Mouse (Mus musculus) MEL (cell line): Measurements from ENCODE around the gene Dgat2. TPM values are rescaled to one million over a fixed set of nuclear protein-coding genes. Genes with fewer than 3 reads are reported as not detected.

Experiments used
- DNase-seq: peaks from one replicate; pipeline ENCODE4 v3.0.0; 2011; ENCODE audit warnings: low read depth, low spot score
- H3K27ac ChIP-seq: 2 replicates; pipeline ENCODE4 v1.5.1; 2012; ENCODE audit warnings: low read depth, mild to moderate bottlenecking, control low read depth, low read length, moderate library complexity; ENCODE audit not compliant: control insufficient read depth
- H3K27me3 ChIP-seq, 2 experiments: fragments of 150-350 bp in 1 of 2; sonication (generic) in 1 of 2; 2 replicates each; pipeline ENCODE4 v1.6.1; 2012; ENCODE audit warnings: low read length in 2 of 2, mild to moderate bottlenecking in 2 of 2, improper control_type of control experiment in 1 of 2, moderate library complexity in 1 of 2; ENCODE audit not compliant: insufficient read depth in 2 of 2, control insufficient read depth in 1 of 2
- H3K36me3 ChIP-seq, 2 experiments: 2 replicates each; pipeline ENCODE4 v1.6.1; 2012 to 2014; ENCODE audit warnings: low read length in 2 of 2, improper control_type of control experiment in 1 of 2, inconsistent platforms in 1 of 2, mild to moderate bottlenecking in 1 of 2; ENCODE audit not compliant: insufficient read depth in 2 of 2, control insufficient read depth in 1 of 2
- H3K4me1 ChIP-seq, 2 experiments: fragments of 150-350 bp in 1 of 2; sonication (generic) in 1 of 2; 2 replicates each; pipeline ENCODE4 v1.6.1; 2012; ENCODE audit warnings: low read length in 2 of 2, improper control_type of control experiment in 1 of 2, mild to moderate bottlenecking in 1 of 2; ENCODE audit not compliant: insufficient read depth in 2 of 2, control insufficient read depth in 1 of 2
- H3K4me3 ChIP-seq, 2 experiments: fragments of 150-350 bp in 1 of 2; sonication (generic) in 1 of 2; 2 replicates each; pipeline ENCODE4 v1.5.1; 2012; ENCODE audit warnings: low read depth in 2 of 2, low read length in 2 of 2, mild to moderate bottlenecking in 2 of 2, moderate library complexity in 2 of 2, control low read depth in 1 of 2, improper control_type of control experiment in 1 of 2; ENCODE audit not compliant: control insufficient read depth in 1 of 2, insufficient read depth in 1 of 2
- H3K79me2 ChIP-seq: 2 replicates; pipeline ENCODE4 v1.6.1; 2012; ENCODE audit warnings: mild to moderate bottlenecking, low read length, moderate library complexity; ENCODE audit not compliant: control insufficient read depth, poor library complexity, insufficient read depth
- H3K9ac ChIP-seq: 2 replicates; pipeline ENCODE4 v1.6.1; 2012; ENCODE audit warnings: low read depth, mild to moderate bottlenecking, control low read depth, low read length, moderate library complexity; ENCODE audit not compliant: control insufficient read depth, poor library complexity, severe bottlenecking
- H3K9me3 ChIP-seq: fragments of 150-350 bp; sonication (generic); replicated peaks from 2 replicates; pipeline ENCODE4 v1.6.1; 2012; ENCODE audit warnings: mild to moderate bottlenecking, low read length, improper control_type of control experiment, moderate library complexity; ENCODE audit not compliant: insufficient read depth
- BHLHE40 ChIP-seq: IDR thresholded peaks from 2 replicates; pipeline ENCODE4 v1.6.1; 2012; ENCODE audit warnings: low read depth, mild to moderate bottlenecking, inconsistent platforms, low read length, improper control_type of control experiment, borderline replicate concordance
- CHD1 ChIP-seq: IDR thresholded peaks from 2 replicates; pipeline ENCODE4 v1.6.1; 2012; ENCODE audit warnings: low read depth, mild to moderate bottlenecking, inconsistent platforms, low read length, improper control_type of control experiment
- CHD2 ChIP-seq: IDR thresholded peaks from 2 replicates; pipeline ENCODE4 v1.6.1; 2011; ENCODE audit warnings: low read length, improper control_type of control experiment
- CTCF ChIP-seq, 3 experiments: IDR thresholded peaks in 2 of 3; conservative IDR thresholded peaks in 1 of 3; 2 replicates each; pipeline ENCODE4 v1.5.1; 2011 to 2012; ENCODE audit warnings: low read length in 3 of 3, low read depth in 2 of 3, mild to moderate bottlenecking in 2 of 3, improper control_type of control experiment in 1 of 3, inconsistent platforms in 1 of 3, mixed read lengths in 1 of 3, moderate library complexity in 1 of 3; ENCODE audit not compliant: control insufficient read depth in 1 of 3, insufficient read depth in 1 of 3, poor library complexity in 1 of 3, severe bottlenecking in 1 of 3
- E2F4 ChIP-seq: IDR thresholded peaks from 2 replicates; pipeline ENCODE4 v1.6.1; 2011; ENCODE audit warnings: low read depth, low read length, improper control_type of control experiment, borderline replicate concordance
- ELF1 ChIP-seq: IDR thresholded peaks from 2 replicates; pipeline ENCODE4 v1.6.1; 2014; ENCODE audit warnings: low read depth, mild to moderate bottlenecking, inconsistent platforms, low read length, improper control_type of control experiment, moderate library complexity
- GATA1 ChIP-seq: IDR thresholded peaks from 2 replicates; pipeline ENCODE4 v1.6.1; 2011; ENCODE audit warnings: low read depth, low read length, improper control_type of control experiment
- HCFC1 ChIP-seq: IDR thresholded peaks from 2 replicates; pipeline ENCODE4 v1.6.1; 2012; ENCODE audit warnings: low read depth, mild to moderate bottlenecking, inconsistent platforms, low read length, improper control_type of control experiment, moderate library complexity
- JUND ChIP-seq: IDR thresholded peaks from 2 replicates; pipeline ENCODE4 v1.6.1; 2011; ENCODE audit warnings: low read depth, mild to moderate bottlenecking, improper control_type of control experiment, low read length
- KAT2A ChIP-seq: conservative IDR thresholded peaks from 2 replicates; pipeline ENCODE4 v1.6.1; 2012; ENCODE audit warnings: low read depth, low read length, improper control_type of control experiment, inconsistent platforms
- MAFK ChIP-seq: IDR thresholded peaks from 2 replicates; pipeline ENCODE4 v1.6.1; 2011; ENCODE audit warnings: low read depth, mild to moderate bottlenecking, low read length, improper control_type of control experiment, borderline replicate concordance
- MAX ChIP-seq: IDR thresholded peaks from 2 replicates; pipeline ENCODE4 v1.6.1; 2011; ENCODE audit warnings: low read length, improper control_type of control experiment
- MEF2A ChIP-seq: IDR thresholded peaks from 2 replicates; pipeline ENCODE4 v1.6.1; 2014; ENCODE audit warnings: low read depth, mild to moderate bottlenecking, inconsistent platforms, low read length, improper control_type of control experiment; ENCODE audit not compliant: poor library complexity, insufficient replicate concordance, severe bottlenecking; ENCODE audit errors: extremely low read depth
- MYB ChIP-seq: IDR thresholded peaks from 2 replicates; pipeline ENCODE4 v1.6.1; 2011; ENCODE audit warnings: mild to moderate bottlenecking, low read depth, low read length, improper control_type of control experiment
- NRF1 ChIP-seq: IDR thresholded peaks from 2 replicates; pipeline ENCODE4 v1.6.1; 2014; ENCODE audit warnings: low read depth, mild to moderate bottlenecking, inconsistent platforms, low read length, improper control_type of control experiment, moderate library complexity; ENCODE audit not compliant: poor library complexity, insufficient read depth, severe bottlenecking
- POLR2A ChIP-seq, 2 experiments: IDR thresholded peaks; 2 replicates each; pipeline ENCODE4 v1.6.1; 2011 to 2012; ENCODE audit warnings: low read length in 2 of 2, mild to moderate bottlenecking in 2 of 2, control low read depth in 1 of 2, improper control_type of control experiment in 1 of 2, low read depth in 1 of 2, moderate library complexity in 1 of 2; ENCODE audit not compliant: control insufficient read depth in 1 of 2, insufficient read depth in 1 of 2, poor library complexity in 1 of 2
- POLR2AphosphoS2 ChIP-seq: IDR thresholded peaks from 2 replicates; pipeline ENCODE4 v1.6.1; 2011; ENCODE audit warnings: low read length, improper control_type of control experiment
- POLR2AphosphoS5 ChIP-seq: IDR thresholded peaks from 2 replicates; pipeline ENCODE4 v1.6.1; 2012; ENCODE audit warnings: low read depth, borderline replicate concordance, mild to moderate bottlenecking, inconsistent platforms, low read length, moderate library complexity, mixed read lengths
- SIN3A ChIP-seq: IDR thresholded peaks from 2 replicates; pipeline ENCODE4 v1.6.1; 2012; ENCODE audit warnings: low read length, improper control_type of control experiment, inconsistent platforms
- SMC3 ChIP-seq: IDR thresholded peaks from 2 replicates; pipeline ENCODE4 v1.6.1; 2011; ENCODE audit warnings: low read depth, low read length, improper control_type of control experiment
- TBP ChIP-seq: IDR thresholded peaks from 2 replicates; pipeline ENCODE4 v1.8.0; 2011; ENCODE audit warnings: low read depth, low read length, improper control_type of control experiment
- TCF12 ChIP-seq: IDR thresholded peaks from 2 replicates; pipeline ENCODE4 v1.6.1; 2014; ENCODE audit warnings: low read depth, mild to moderate bottlenecking, inconsistent platforms, low read length, improper control_type of control experiment, moderate library complexity
- USF1 ChIP-seq: IDR thresholded peaks from 2 replicates; pipeline ENCODE4 v1.6.1; 2014; ENCODE audit warnings: low read depth, mild to moderate bottlenecking, inconsistent platforms, low read length, improper control_type of control experiment, moderate library complexity
- USF2 ChIP-seq, 2 experiments: IDR thresholded peaks; 2 replicates each; pipeline ENCODE4 v1.6.1; 2011 to 2012; ENCODE audit warnings: improper control_type of control experiment in 2 of 2, low read length in 2 of 2, borderline replicate concordance in 1 of 2, inconsistent platforms in 1 of 2, low read depth in 1 of 2, mild to moderate bottlenecking in 1 of 2; ENCODE audit not compliant: insufficient read depth in 1 of 2
- ZC3H11A ChIP-seq: IDR thresholded peaks from 2 replicates; pipeline ENCODE4 v1.6.1; 2012; ENCODE audit warnings: low read depth, mild to moderate bottlenecking, inconsistent platforms, low read length, improper control_type of control experiment
- ZKSCAN1 ChIP-seq: IDR thresholded peaks from 2 replicates; pipeline ENCODE4 v1.6.1; 2012; ENCODE audit warnings: low read depth, mild to moderate bottlenecking, inconsistent platforms, low read length, improper control_type of control experiment, moderate library complexity
- ZMIZ1 ChIP-seq: IDR thresholded peaks from 2 replicates; pipeline ENCODE4 v1.6.1; 2012; ENCODE audit warnings: low read depth, mild to moderate bottlenecking, inconsistent platforms, low read length, improper control_type of control experiment, moderate library complexity
- ZNF384 ChIP-seq: IDR thresholded peaks from 2 replicates; pipeline ENCODE4 v1.6.1; 2012; ENCODE audit warnings: low read depth, mild to moderate bottlenecking, inconsistent platforms, low read length, improper control_type of control experiment
- polyA plus RNA-seq, 2 experiments: library from polyadenylated mRNA; stranded (reverse) in 1 of 2; unstranded in 1 of 2; fragments of >175 nt in 1 of 2; fragments of >200 nt in 1 of 2; gene quantifications; 2 replicates each; pipeline versions ENCODE4 v1.2.1 to v1.2.4; 2012; ENCODE audit warnings: low replicate concordance in 2 of 2, low read depth in 1 of 2; ENCODE audit not compliant: insufficient read length in 2 of 2, insufficient read depth in 1 of 2, missing spikeins in 1 of 2
- total RNA-seq: library from RNA; depleted of rRNA; stranded (reverse); fragments of 300-350 nt; gene quantifications from 2 replicates; pipeline ENCODE4 v1.2.3, GENCODE M21; 2012

Dgat2 gene
- total and polyA plus RNA-seq, 3 experiments: 4.1 to 7.7 TPM; not detected in 1

DNA sequence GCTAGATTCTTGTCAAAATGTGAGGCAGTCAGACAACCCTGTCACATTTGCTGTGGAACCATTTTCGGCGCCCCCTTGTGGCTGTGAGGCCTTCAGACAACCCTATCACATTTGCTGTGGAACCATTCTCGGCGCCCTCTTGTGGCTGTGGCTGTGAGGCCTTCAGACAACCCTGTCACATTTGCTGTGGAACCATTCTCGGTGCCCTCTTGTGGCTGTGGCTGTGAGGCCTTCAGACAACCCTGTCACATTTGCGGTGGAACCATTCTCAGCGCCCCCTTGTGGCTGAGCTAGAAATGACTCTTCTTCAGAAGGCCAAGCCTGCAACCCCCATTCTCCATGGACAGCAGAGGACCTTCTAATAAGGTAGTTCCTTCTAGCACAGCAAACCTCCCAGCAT, 31.2 kb downstream of the Dgat2 start (continued):
- no peak for TF ChIP-seq MEF2A
- TF ChIP-seq MAX: peak; percentile 33; the same call in 1 of the 2 replicates
- no peak for TF ChIP-seq MAFK
- TF ChIP-seq ELF1: no peak
- peak; percentile 40; the same call in 1 of the 2 replicates for TF ChIP-seq TBP
- 0 out of 2 replicates have a peak, but pooled peaks have one; percentile 42 for TF ChIP-seq BHLHE40
- TF ChIP-seq CTCF (IDR thresholded peaks at IDR 0.05 in 2 of 3, conservative IDR thresholded peaks at IDR 0.05 in 1 of 3; ENCODE audit: control insufficient read depth in 1 of 3, insufficient read depth in 1 of 3, low read depth in 2 of 3, low read length in 3 of 3, poor library complexity in 1 of 3, severe bottlenecking in 1 of 3): peak; percentile 84 to 97 (median 90)
- peak; percentile 66 for TF ChIP-seq SIN3A
- TF ChIP-seq MYB: no peak
- peak; percentile 56 for TF ChIP-seq ZC3H11A
- peak; percentile 20; the same call in 1 of the 2 replicates for TF ChIP-seq GATA1
- no peak for TF ChIP-seq ZMIZ1
- peak; percentile 61; the same call in 1 of the 2 replicates for TF ChIP-seq HCFC1
- TF ChIP-seq ZKSCAN1: no peak
- peak; percentile 33; the same call in 1 of the 2 replicates for TF ChIP-seq ZNF384
- TF ChIP-seq POLR2AphosphoS5: no peak
- TF ChIP-seq POLR2A (IDR thresholded peaks at IDR 0.05; ENCODE audit: control insufficient read depth in 1 of 2, insufficient read depth in 1 of 2, low read depth in 1 of 2, low read length in 2 of 2, poor library complexity in 1 of 2): no peak
- TF ChIP-seq CHD1: no peak
- peak; percentile 45; the same call in 1 of the 2 replicates for TF ChIP-seq TCF12
- no peak for TF ChIP-seq USF2 (IDR thresholded peaks at IDR 0.05; ENCODE audit: borderline replicate concordance in 1 of 2, insufficient read depth in 1 of 2, low read depth in 1 of 2, low read length in 2 of 2)
- TF ChIP-seq KAT2A: no peak; the same call in 1 of the 2 replicates

DNA sequence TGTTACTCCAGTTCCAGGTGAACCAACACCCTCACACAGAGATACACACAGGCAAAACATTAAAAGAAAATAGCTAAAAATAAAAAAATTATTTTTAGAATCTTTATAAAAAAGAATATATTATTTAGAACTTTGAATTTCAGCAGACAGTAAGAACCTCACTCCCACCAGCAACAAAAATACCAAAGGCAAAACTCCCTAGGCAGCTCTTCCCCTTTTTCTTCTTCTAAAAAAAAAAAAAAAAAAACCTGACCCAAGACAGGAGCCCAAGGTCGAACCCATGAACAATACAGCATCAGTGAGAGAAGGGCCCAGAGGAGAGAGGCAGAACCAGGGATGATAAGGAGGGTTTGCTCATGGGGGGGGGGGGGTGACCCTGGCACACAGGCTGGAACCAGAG, 33.5 kb downstream of the Dgat2 start:
- Histone ChIP-seq H3K79me2 (no peaks in the 10 kb centered on the region), H3K9ac (no peak overlapping the region), H3K27ac (no peak overlapping the region), H3K9me3 (no peaks in the 10 kb centered on the region), H3K36me3 (no peaks in the 10 kb centered on the region), H3K4me1 (no peaks in the 10 kb centered on the region), H3K27me3 (no peaks in the 10 kb centered on the region), H3K4me3 (no peak overlapping the region)
- TF ChIP-seq NRF1: no peak
- TF ChIP-seq JUND: no peak
- TF ChIP-seq E2F4: no peak
- no peak for TF ChIP-seq GATA1
- no peak for TF ChIP-seq ZC3H11A
- no peak for TF ChIP-seq POLR2AphosphoS2
- TF ChIP-seq TBP: no peak
- TF ChIP-seq SMC3: no peak
- TF ChIP-seq USF1: no peak
- TF ChIP-seq POLR2A (IDR thresholded peaks at IDR 0.05; ENCODE audit: control insufficient read depth in 1 of 2, insufficient read depth in 1 of 2, low read depth in 1 of 2, low read length in 2 of 2, poor library complexity in 1 of 2): no peak
- no peak for TF ChIP-seq CHD2
- no peak for DNase-seq
